Mouse (Mus musculus) stomach, postnatal 0 days (tissue): ENCODE data around the gene Ptcra. TPM values are rescaled to one million over a fixed set of nuclear protein-coding genes. Genes with fewer than 3 reads are reported as not detected.

Experiments used
- ATAC-seq: fragments of 200-750 bp; cut with Nextera tagmentation; 2 replicates; pipeline ENCODE4 v1.8.0; 2017; ENCODE audit not compliant: low FRiP score, low TSS enrichment
- DNase-seq: peaks from one replicate; pipeline ENCODE4 v3.0.0-alpha.2; 2016; ENCODE audit warnings: low spot score
- H3K27ac ChIP-seq: fragments of 300-500 bp; sonication (generic); replicated peaks from 2 replicates; pipeline ENCODE4 v1.5.1; 2014; ENCODE audit warnings: mild to moderate bottlenecking, control low read depth
- H3K27me3 ChIP-seq: fragments of 300-500 bp; sonication (generic); 2 replicates; pipeline ENCODE4 v1.6.1; 2014; ENCODE audit warnings: low read length; ENCODE audit not compliant: control insufficient read depth, insufficient read depth
- H3K36me3 ChIP-seq: fragments of 300-500 bp; sonication (generic); 2 replicates; pipeline ENCODE4 v1.6.1; 2014; ENCODE audit warnings: low read length, mixed read lengths; ENCODE audit not compliant: control insufficient read depth, insufficient read depth
- H3K4me1 ChIP-seq: fragments of 300-500 bp; sonication (generic); replicated peaks from 2 replicates; pipeline ENCODE4 v1.6.1; 2014; ENCODE audit warnings: antibody characterized with exemption; ENCODE audit not compliant: control insufficient read depth, insufficient read depth
- H3K4me2 ChIP-seq: fragments of 300-500 bp; sonication (generic); replicated peaks from 2 replicates; pipeline ENCODE4 v1.6.1; 2014; ENCODE audit warnings: low read depth, mild to moderate bottlenecking, control low read depth, moderate library complexity
- H3K4me3 ChIP-seq: fragments of 300-500 bp; sonication (generic); 2 replicates; pipeline ENCODE4 v1.5.1; 2014; ENCODE audit warnings: low read depth, low read length, control low read depth
- H3K9ac ChIP-seq: fragments of 300-500 bp; sonication (generic); 2 replicates; pipeline ENCODE4 v1.6.1; 2014; ENCODE audit warnings: mild to moderate bottlenecking, low read length, control low read depth, mixed read lengths
- H3K9me3 ChIP-seq: fragments of 300-500 bp; sonication (generic); 2 replicates; pipeline ENCODE4 v1.6.1; 2016; ENCODE audit warnings: low read length; ENCODE audit not compliant: control insufficient read depth
- CTCF ChIP-seq: IDR thresholded peaks from 2 replicates; pipeline ENCODE4 v1.5.1; 2016; ENCODE audit warnings: antibody characterized with exemption, low read depth, mild to moderate bottlenecking, moderate library complexity
- EP300 ChIP-seq: optimal IDR thresholded peaks from 2 replicates; pipeline ENCODE3; 2016; ENCODE audit warnings: antibody characterized with exemption
- WGBS: fragments of 180-500 bp; shearing (Covaris S2); extraction: QIAGEN DNeasy Blood & Tissue Kit; methylation state at CpG from one replicate; pipeline ENCODE4 v1.1.7; 2014; 5-methylcytosine and 5-hydroxymethylcytosine counted together
- polyA plus RNA-seq: library from polyadenylated mRNA; unstranded; fragments of >200 nt; fragmentation: Nextera tagmentation; extraction: Ambion mirVana; gene quantifications from 2 replicates; pipeline ENCODE4 v1.2.1, GENCODE M21; 2015

Gene Ptcra
- polyA plus RNA-seq, 1 experiment from 2014 or later = 0.50 TPM

- H3K36me3 ChIP-seq = no peaks in the 10 kb centered on the region
- no peak overlapping the region for H3K9ac ChIP-seq
- no peak overlapping the region for H3K27ac ChIP-seq
- no peaks in the 10 kb centered on the region for H3K27me3 ChIP-seq
- no peak for DNase-seq
- H3K9me3 ChIP-seq = no peaks in the 10 kb centered on the region
- H3K4me1 ChIP-seq = peaks cover 5% of the 10 kb centered on the region; the same call in 1 of the 2 replicates
- H3K4me2 ChIP-seq = no peak overlapping the region
- H3K4me3 ChIP-seq = no peak overlapping the region
- WGBS = 88% methylated on average over 14 of the region's 14 CpGs
- TF ChIP-seq EP300 = no peak
- TF ChIP-seq CTCF = no peak
- no peak for ATAC-seq
Measured at GRCm38 (mm10) chr17:46706375-46707089, 57.0 kb downstream of the Ptcra start.

Other genes with a start within 250 kb of the Ptcra start
- 1.9 and 2.6 TPM in 2 replicates for gene Cul9, start 217.3 kb downstream of the Ptcra start, polyA plus RNA-seq
- gene Srf, start 207.5 kb downstream of the Ptcra start, polyA plus RNA-seq = 3.7 and 4.3 TPM in 2 replicates
- gene Ptk7, start 134.2 kb downstream of the Ptcra start, polyA plus RNA-seq = 29.4 and 32.1 TPM in 2 replicates
- gene Klc4, start 117.7 kb downstream of the Ptcra start, polyA plus RNA-seq = 34.5 and 34.8 TPM in 2 replicates
- 96.4 and 98.8 TPM in 2 replicates for gene Mrpl2, start 117.5 kb downstream of the Ptcra start, polyA plus RNA-seq
- gene Cul7, start 113.4 kb downstream of the Ptcra start, polyA plus RNA-seq = 12.9 and 14.0 TPM in 2 replicates
- gene Rrp36, start 89.4 kb downstream of the Ptcra start, polyA plus RNA-seq = 37.2 and 38.1 TPM in 2 replicates
- 142 and 146 TPM in 2 replicates for gene Mea1, start 84.9 kb downstream of the Ptcra start, polyA plus RNA-seq
- 73.7 and 75.0 TPM in 2 replicates for gene Klhdc3, start 82.8 kb downstream of the Ptcra start, polyA plus RNA-seq
- gene Ppp2r5d, start 58.6 kb downstream of the Ptcra start, polyA plus RNA-seq = 27.2 and 30.3 TPM in 2 replicates
- gene Pex6, start 52.2 kb downstream of the Ptcra start, polyA plus RNA-seq = 9.8 and 11.8 TPM in 2 replicates
- gene Gnmt, start 34.5 kb downstream of the Ptcra start, polyA plus RNA-seq = 2.1 and 3.1 TPM in 2 replicates
- 39.0 and 39.9 TPM in 2 replicates for gene Cnpy3, start 11.5 kb downstream of the Ptcra start, polyA plus RNA-seq
- gene 2310039H08Rik, start 8.9 kb upstream of the Ptcra start, polyA plus RNA-seq = 113 and 117 TPM in 2 replicates
- 93.7 and 95.0 TPM in 2 replicates for gene Rpl7l1, start 19.0 kb upstream of the Ptcra start, polyA plus RNA-seq
- 2.3 and 2.8 TPM in 2 replicates for gene Bicral, start 94.8 kb upstream of the Ptcra start, polyA plus RNA-seq
- 42.2 and 45.5 TPM in 2 replicates for gene Tbcc, start 127.0 kb upstream of the Ptcra start, polyA plus RNA-seq
- gene Prph2, start 146.7 kb upstream of the Ptcra start, polyA plus RNA-seq = not detected in 2 replicates
- 5.9 and 6.1 TPM in 2 replicates for gene Ubr2, start 246.8 kb upstream of the Ptcra start, polyA plus RNA-seq